Mouse (Mus musculus): ENCODE measurements at regions not wholly inside any gene's neighbourhood (a gene's known extent, or its start where the extent isn't known, plus 50 kb on each side); places are given as distances from the start of the nearest gene placed in this dataset.

DNA sequence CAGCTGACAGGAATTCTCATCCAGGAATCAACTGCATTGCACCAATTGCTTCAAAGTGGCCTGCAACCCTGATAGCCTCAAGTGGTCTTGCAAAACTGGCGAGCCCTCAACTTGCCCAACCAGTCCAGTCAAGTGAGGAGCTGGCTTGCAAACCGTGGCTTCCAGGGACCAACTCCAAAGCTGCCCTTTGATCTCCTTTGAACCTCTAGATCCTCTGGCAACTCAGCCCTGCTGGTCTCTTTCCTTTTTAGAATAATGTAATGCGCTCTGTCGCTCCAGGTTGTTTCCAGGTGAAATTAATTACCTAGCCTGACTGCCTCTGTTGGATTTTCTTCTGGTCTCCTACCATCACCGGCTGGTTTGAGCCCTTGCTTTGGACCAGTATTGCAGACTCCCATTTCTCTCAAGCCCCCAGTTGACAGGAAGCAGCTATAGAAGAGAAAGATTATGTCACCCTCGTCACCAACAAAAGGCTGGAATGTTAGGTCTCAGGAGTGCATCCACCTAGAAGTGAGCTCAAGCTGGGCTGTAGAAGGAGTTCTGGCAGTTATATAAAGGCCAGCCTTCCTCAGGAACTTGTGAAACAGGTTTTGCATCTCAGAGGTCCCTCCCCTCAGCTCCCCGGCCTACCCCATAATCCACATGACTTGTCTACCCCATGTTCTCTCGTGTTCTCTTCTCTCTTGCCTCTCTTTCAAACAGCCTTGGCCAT is 49.8 kb upstream of the Abcd3 start:
- no peak for DNase-seq (ENCODE audit: low spot score in 2 of 2)

Measured in frontal cortex, postnatal 25 days (tissue).